Mouse (Mus musculus) forebrain, embryonic 14.5 days (tissue): ENCODE measurements around the gene Rnf34. TPM values are rescaled to one million over a fixed set of nuclear protein-coding genes. Genes with fewer than 3 reads are reported as not detected.
A peak's percentile ranks its signal among the peaks of the same experiment; 100 is the strongest.

Experiments used
- ATAC-seq: fragments of 200-750 bp; cut with Nextera tagmentation; 2 replicates; pipeline ENCODE4 v1.8.0; 2017; ENCODE audit warnings: mild to moderate bottlenecking, moderate library complexity
- DNase-seq: peaks from one replicate; pipeline ENCODE4 v3.0.0-alpha.2; 2015; ENCODE audit warnings: low spot score
- H3K27ac ChIP-seq: fragments of 300-500 bp; sonication (generic); 2 replicates; pipeline ENCODE4 v1.5.1; 2014; ENCODE audit warnings: low read depth, mild to moderate bottlenecking, control low read depth, low read length, moderate library complexity
- H3K27me3 ChIP-seq: fragments of 300-500 bp; sonication (generic); replicated peaks from 2 replicates; pipeline ENCODE4 v1.6.1; 2014; ENCODE audit warnings: low read length, control low read depth, mixed read lengths; ENCODE audit not compliant: control insufficient read depth, insufficient read depth
- H3K36me3 ChIP-seq: fragments of 300-500 bp; sonication (generic); 2 replicates; pipeline ENCODE4 v1.6.1; 2014; ENCODE audit warnings: low read length, control low read depth; ENCODE audit not compliant: control insufficient read depth, insufficient read depth
- H3K4me1 ChIP-seq: fragments of 300-500 bp; sonication (generic); 2 replicates; pipeline ENCODE4 v1.6.1; 2014; ENCODE audit warnings: antibody characterized with exemption, low read length, control low read depth; ENCODE audit not compliant: control insufficient read depth, insufficient read depth
- H3K4me2 ChIP-seq: fragments of 300-500 bp; sonication (generic); 2 replicates; pipeline ENCODE4 v1.6.1; 2014; ENCODE audit warnings: mild to moderate bottlenecking, control low read depth, low read length
- H3K4me3 ChIP-seq: fragments of 300-500 bp; sonication (generic); 2 replicates; pipeline ENCODE4 v1.5.1; 2014; ENCODE audit warnings: low read depth, low read length, control low read depth
- H3K9ac ChIP-seq: fragments of 300-500 bp; sonication (generic); 2 replicates; pipeline ENCODE4 v1.6.1; 2014; ENCODE audit warnings: mild to moderate bottlenecking, low read length, control low read depth, moderate library complexity
- H3K9me3 ChIP-seq: fragments of 300-500 bp; sonication (generic); replicated peaks from 2 replicates; pipeline ENCODE4 v1.6.1; 2016; ENCODE audit warnings: low read length, control low read depth, mixed read lengths; ENCODE audit not compliant: control insufficient read depth
- WGBS: fragments of 180-500 bp; shearing (Covaris S2); extraction: QIAGEN DNeasy Blood & Tissue Kit; methylation state at CpG from one replicate; pipeline ENCODE4 v1.1.7; 2014; 5-methylcytosine and 5-hydroxymethylcytosine counted together
- polyA plus RNA-seq: library from polyadenylated mRNA; unstranded; fragments of >200 nt; fragmentation: Nextera tagmentation; extraction: Ambion mirVana; gene quantifications from 2 replicates; pipeline ENCODE4 v1.2.1, GENCODE M21; 2014

Rnf34 gene
- polyA plus RNA-seq, 1 experiment from 2014 or later: 54.3 TPM

GRCm38 (mm10) chr5:122821524-122821885 is 28.3 kb upstream of the Rnf34 start:
- WGBS: 0% methylated on average over 10 of the region's 10 CpGs
- Histone ChIP-seq H3K27me3 (no peaks in the 10 kb centered on the region), H3K4me2 (peak overlapping the region; percentile 56), H3K36me3 (peaks cover 28% of the 10 kb centered on the region), H3K9ac (peak overlapping the region; percentile 88), H3K9me3 (no peaks in the 10 kb centered on the region), H3K4me1 (peaks cover 9% of the 10 kb centered on the region), H3K27ac (peak overlapping the region; percentile 97), H3K4me3 (peak overlapping the region; percentile 91)
- no peak for DNase-seq
- peak; percentile 61 for ATAC-seq

- no peaks in the 10 kb centered on the region for H3K27me3 ChIP-seq
- peaks cover 19% of the 10 kb centered on the region for H3K36me3 ChIP-seq
- WGBS: 97% methylated on average over 4 of the region's 4 CpGs
- H3K9me3 ChIP-seq: no peaks in the 10 kb centered on the region
- ATAC-seq: no peak
- DNase-seq: no peak
- peaks cover 9% of the 10 kb centered on the region for H3K4me1 ChIP-seq
- H3K4me2 ChIP-seq: no peak overlapping the region
- H3K4me3 ChIP-seq: no peak overlapping the region
- H3K27ac ChIP-seq: no peak overlapping the region
- no peak overlapping the region for H3K9ac ChIP-seq
These were observed 27.4 kb upstream of the Rnf34 start for GRCm38 (mm10) chr5:122822441-122822840.

- WGBS: 62% methylated on average over 1 of the region's 1 CpGs
- DNase-seq (no peak), ATAC-seq (no peak)
- no peak overlapping the region for H3K27ac ChIP-seq
- H3K9me3 ChIP-seq: no peaks in the 10 kb centered on the region
- H3K9ac ChIP-seq: no peak overlapping the region
- H3K4me1 ChIP-seq: peaks cover 9% of the 10 kb centered on the region
- H3K4me2 ChIP-seq: no peak overlapping the region
- H3K36me3 ChIP-seq: peaks cover 4% of the 10 kb centered on the region; the same call in 1 of the 2 replicates
- no peaks in the 10 kb centered on the region for H3K27me3 ChIP-seq
- no peak overlapping the region for H3K4me3 ChIP-seq
These were observed 25.9 kb upstream of the Rnf34 start for GRCm38 (mm10) chr5:122823976-122824375.

DNA sequence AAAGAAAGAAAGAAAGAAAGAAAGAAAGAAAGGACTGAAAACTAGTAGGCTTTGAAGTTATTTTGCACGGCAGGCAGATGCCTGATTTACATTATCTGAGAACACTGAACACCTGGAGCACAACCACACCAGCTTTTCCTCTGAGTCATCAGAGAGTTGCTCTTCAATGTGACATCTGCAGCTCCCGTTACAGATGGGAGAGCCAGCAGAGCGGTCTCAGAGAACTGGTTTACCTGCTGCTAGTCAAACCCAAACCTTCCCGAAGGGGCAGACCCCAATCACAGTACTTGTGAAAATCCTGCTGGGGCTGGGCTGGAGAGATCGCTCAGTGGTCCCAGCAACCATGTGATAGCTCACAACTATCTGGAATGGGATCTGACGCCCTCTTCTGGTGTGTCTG is 25.4 kb upstream of the Rnf34 start:
- Histone ChIP-seq H3K36me3 (peaks cover under 1% of the 10 kb centered on the region; the same call in 1 of the 2 replicates), H3K27ac (no peak overlapping the region), H3K27me3 (no peaks in the 10 kb centered on the region), H3K9ac (no peak overlapping the region), H3K9me3 (no peaks in the 10 kb centered on the region), H3K4me2 (no peak overlapping the region), H3K4me3 (no peak overlapping the region), H3K4me1 (peaks cover 6% of the 10 kb centered on the region)
- WGBS: 80% methylated on average over 6 of the region's 6 CpGs
- DNase-seq (no peak), ATAC-seq (no peak)

DNA sequence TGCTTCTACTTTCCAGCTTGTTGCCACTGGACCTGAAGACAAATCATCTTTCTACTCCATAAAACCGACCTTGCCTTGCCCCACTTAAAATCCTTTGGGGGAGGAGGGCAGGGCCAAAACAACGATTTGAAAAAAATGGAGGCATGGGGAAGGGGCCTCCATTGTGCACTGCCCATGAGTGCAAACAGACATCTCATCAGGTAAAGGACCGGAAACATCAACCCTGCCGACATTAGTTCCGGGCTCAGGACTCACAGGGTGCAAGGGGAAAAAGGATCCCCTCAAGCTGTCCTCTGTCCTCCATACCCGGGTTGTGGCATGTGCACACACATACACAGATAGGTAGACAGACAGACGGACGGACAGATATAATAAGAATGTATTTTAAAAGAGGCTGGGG is 24.7 kb upstream of the Rnf34 start:
- Histone ChIP-seq H3K9ac (no peak overlapping the region), H3K27me3 (no peaks in the 10 kb centered on the region), H3K9me3 (no peaks in the 10 kb centered on the region), H3K4me2 (no peak overlapping the region), H3K4me3 (no peak overlapping the region), H3K4me1 (peaks cover 2% of the 10 kb centered on the region), H3K36me3 (no peaks in the 10 kb centered on the region), H3K27ac (no peak overlapping the region)
- DNase-seq (no peak), ATAC-seq (no peak)
- WGBS: 81% methylated on average over 8 of the region's 8 CpGs

- Histone ChIP-seq H3K9ac (no peak overlapping the region), H3K4me1 (no peaks in the 10 kb centered on the region), H3K9me3 (no peaks in the 10 kb centered on the region), H3K4me2 (no peak overlapping the region), H3K36me3 (no peaks in the 10 kb centered on the region), H3K4me3 (no peak overlapping the region), H3K27me3 (no peaks in the 10 kb centered on the region), H3K27ac (no peak overlapping the region)
- WGBS: 86% methylated on average over 10 of the region's 10 CpGs
- ATAC-seq: no peak
- DNase-seq: no peak
These were observed 17.3 kb upstream of the Rnf34 start for GRCm38 (mm10) chr5:122832536-122832935.

GRCm38 (mm10) chr5:122832996-122833395 is 16.9 kb upstream of the Rnf34 start:
- no peak for ATAC-seq
- no peaks in the 10 kb centered on the region for H3K4me1 ChIP-seq
- 86% methylated on average over 10 of the region's 10 CpGs for WGBS

GRCm38 (mm10) chr5:122841126-122841525 is 8.7 kb upstream of the Rnf34 start:
- WGBS: 84% methylated on average over 2 of the region's 2 CpGs

More at GRCm38 (mm10) chr5:122832996-122833395, 16.9 kb upstream of the Rnf34 start:
- no peaks in the 10 kb centered on the region for H3K9me3 ChIP-seq
- no peak for DNase-seq
- no peak overlapping the region for H3K4me3 ChIP-seq
- H3K36me3 ChIP-seq: no peaks in the 10 kb centered on the region
- no peak overlapping the region for H3K9ac ChIP-seq
- H3K27ac ChIP-seq: no peak overlapping the region
- H3K4me2 ChIP-seq: no peak overlapping the region
- no peaks in the 10 kb centered on the region for H3K27me3 ChIP-seq

GRCm38 (mm10) chr5:122843799-122844198 is 6.0 kb upstream of the Rnf34 start:
- WGBS: 89% methylated on average over 5 of the region's 5 CpGs

More at GRCm38 (mm10) chr5:122841126-122841525, 8.7 kb upstream of the Rnf34 start:
- no peaks in the 10 kb centered on the region for H3K4me1 ChIP-seq
- H3K36me3 ChIP-seq: no peaks in the 10 kb centered on the region
- no peak overlapping the region for H3K4me3 ChIP-seq
- no peaks in the 10 kb centered on the region for H3K27me3 ChIP-seq
- no peak for ATAC-seq
- H3K27ac ChIP-seq: no peak overlapping the region
- no peak overlapping the region for H3K4me2 ChIP-seq
- DNase-seq: no peak
- no peaks in the 10 kb centered on the region for H3K9me3 ChIP-seq
- H3K9ac ChIP-seq: no peak overlapping the region

More at GRCm38 (mm10) chr5:122843799-122844198, 6.0 kb upstream of the Rnf34 start:
- Histone ChIP-seq H3K27me3 (no peaks in the 10 kb centered on the region), H3K4me3 (no peak overlapping the region), H3K27ac (no peak overlapping the region), H3K9ac (no peak overlapping the region), H3K36me3 (no peaks in the 10 kb centered on the region), H3K9me3 (no peaks in the 10 kb centered on the region), H3K4me1 (no peaks in the 10 kb centered on the region), H3K4me2 (no peak overlapping the region)
- ATAC-seq (no peak), DNase-seq (no peak)
